Mouse (Mus musculus) neural tube, embryonic 14.5 days (tissue): ENCODE data around the gene C2cd5. TPM values are rescaled to one million over a fixed set of nuclear protein-coding genes. Genes with fewer than 3 reads are reported as not detected.
"Not testable (repeated sequence)": the region's sequence is repeated elsewhere in the genome, so short reads cannot be mapped to it uniquely, and the experiment has no call there.

Experiments used
- ATAC-seq: fragments of 200-750 bp; cut with Nextera tagmentation; 2 replicates; pipeline ENCODE4 v1.8.0; 2017; ENCODE audit warnings: low read depth, mild to moderate bottlenecking, moderate TSS enrichment, moderate library complexity
- H3K27ac ChIP-seq: fragments of 300-500 bp; sonication (generic); 2 replicates; pipeline ENCODE4 v1.5.1; 2014; ENCODE audit warnings: low read depth, mild to moderate bottlenecking, control low read depth, low read length, moderate library complexity, mixed read lengths
- H3K27me3 ChIP-seq: fragments of 300-500 bp; sonication (generic); 2 replicates; pipeline ENCODE4 v1.6.1; 2014; ENCODE audit warnings: low read length; ENCODE audit not compliant: control insufficient read depth, insufficient read depth
- H3K36me3 ChIP-seq: fragments of 300-500 bp; sonication (generic); 2 replicates; pipeline ENCODE4 v1.6.1; 2014; ENCODE audit warnings: low read length, mixed read lengths; ENCODE audit not compliant: control insufficient read depth, insufficient read depth
- H3K4me1 ChIP-seq: fragments of 300-500 bp; sonication (generic); 2 replicates; pipeline ENCODE4 v1.6.1; 2014; ENCODE audit warnings: low read length; ENCODE audit not compliant: control insufficient read depth, insufficient read depth
- H3K4me2 ChIP-seq: fragments of 300-500 bp; sonication (generic); 2 replicates; pipeline ENCODE4 v1.6.1; 2014; ENCODE audit warnings: mild to moderate bottlenecking, low read depth, low read length, control low read depth
- H3K4me3 ChIP-seq: fragments of 300-500 bp; sonication (generic); 2 replicates; pipeline ENCODE4 v1.5.1; 2014; ENCODE audit warnings: low read depth, low read length, control low read depth, mixed read lengths
- H3K9ac ChIP-seq: fragments of 300-500 bp; sonication (generic); replicated peaks from 2 replicates; pipeline ENCODE4 v1.6.1; 2014; ENCODE audit warnings: low read depth, mild to moderate bottlenecking, control low read depth, low read length, mixed read lengths
- H3K9me3 ChIP-seq: fragments of 300-500 bp; sonication (generic); 2 replicates; pipeline ENCODE4 v1.6.1; 2016; ENCODE audit warnings: low read length; ENCODE audit not compliant: control insufficient read depth
- WGBS: fragments of 180-500 bp; shearing (Covaris S2); extraction: QIAGEN DNeasy Blood & Tissue Kit; methylation state at CpG from one replicate; pipeline ENCODE4 v1.1.7; 2014; 5-methylcytosine and 5-hydroxymethylcytosine counted together
- polyA plus RNA-seq: library from polyadenylated mRNA; unstranded; fragments of >200 nt; fragmentation: Nextera tagmentation; extraction: Ambion mirVana; gene quantifications from 2 replicates; pipeline ENCODE4 v1.2.1, GENCODE M21; 2014

Gene C2cd5
- polyA plus RNA-seq, 1 experiment from 2014 or later = 60.7 TPM

- not testable (repeated sequence) for ATAC-seq, H3K9ac ChIP-seq, H3K27ac ChIP-seq, H3K27me3 ChIP-seq, H3K4me3 ChIP-seq, H3K4me2 ChIP-seq, H3K4me1 ChIP-seq, H3K9me3 ChIP-seq, H3K36me3 ChIP-seq
- whole genome bisulfite sequencing = 78% methylated on average over 10 of the region's 10 CpGs
Observed at GRCm38 (mm10) chr6:143141624-143142592, 42.0 kb upstream of the C2cd5 start.

GRCm38 (mm10) chr6:143140884-143141283 is 40.9 kb upstream of the C2cd5 start:
- Histone ChIP-seq H3K9me3 (no peaks in the 10 kb centered on the region), H3K9ac (no peak overlapping the region), H3K27ac (no peak overlapping the region), H3K4me3 (no peak overlapping the region), H3K27me3 (no peaks in the 10 kb centered on the region), H3K4me2 (no peak overlapping the region), H3K36me3 (no peaks in the 10 kb centered on the region), H3K4me1 (no peaks in the 10 kb centered on the region)
- WGBS = 90% methylated on average over 9 of the region's 9 CpGs
- ATAC-seq = no peak

- H3K36me3 ChIP-seq = no peaks in the 10 kb centered on the region
- no peaks in the 10 kb centered on the region for H3K9me3 ChIP-seq
- WGBS = 85% methylated on average over 2 of the region's 2 CpGs
- no peak for ATAC-seq
- H3K27ac ChIP-seq = no peak overlapping the region
- no peaks in the 10 kb centered on the region for H3K4me1 ChIP-seq
- H3K4me2 ChIP-seq = no peak overlapping the region
- H3K9ac ChIP-seq = no peak overlapping the region
- no peak overlapping the region for H3K4me3 ChIP-seq
- H3K27me3 ChIP-seq = no peaks in the 10 kb centered on the region
Observed at GRCm38 (mm10) chr6:143139417-143139816, 39.5 kb upstream of the C2cd5 start.

- Histone ChIP-seq H3K4me1 (no peaks in the 10 kb centered on the region), H3K27ac (no peak overlapping the region), H3K9ac (no peak overlapping the region), H3K9me3 (no peaks in the 10 kb centered on the region), H3K4me2 (no peak overlapping the region), H3K36me3 (no peaks in the 10 kb centered on the region), H3K27me3 (no peaks in the 10 kb centered on the region), H3K4me3 (no peak overlapping the region)
- ATAC-seq = no peak
- WGBS = 75% methylated on average over 5 of the region's 5 CpGs
Observed at GRCm38 (mm10) chr6:143137341-143137740, 37.4 kb upstream of the C2cd5 start.

- no peak for ATAC-seq
- Histone ChIP-seq H3K36me3 (no peaks in the 10 kb centered on the region), H3K9ac (no peak overlapping the region), H3K9me3 (no peaks in the 10 kb centered on the region), H3K4me2 (no peak overlapping the region), H3K4me3 (no peak overlapping the region), H3K4me1 (no peaks in the 10 kb centered on the region), H3K27ac (no peak overlapping the region), H3K27me3 (no peaks in the 10 kb centered on the region)
- 98% methylated on average over 7 of the region's 7 CpGs for WGBS
Observed at GRCm38 (mm10) chr6:143136688-143137087, 36.7 kb upstream of the C2cd5 start.

- ATAC-seq = no peak
- no peak overlapping the region for H3K4me3 ChIP-seq
- 86% methylated on average over 13 of the region's 13 CpGs for WGBS
- H3K9ac ChIP-seq = no peak overlapping the region
- H3K27me3 ChIP-seq = no peaks in the 10 kb centered on the region
- no peak overlapping the region for H3K4me2 ChIP-seq
- no peaks in the 10 kb centered on the region for H3K36me3 ChIP-seq
- 0 out of 2 replicates have a peak, but pooled peaks cover 4% of the 10 kb centered on the region for H3K9me3 ChIP-seq
- no peaks in the 10 kb centered on the region for H3K4me1 ChIP-seq
- H3K27ac ChIP-seq = no peak overlapping the region
Observed at GRCm38 (mm10) chr6:143135097-143135496, 35.2 kb upstream of the C2cd5 start.

- no peak overlapping the region for H3K9ac ChIP-seq
- no peak for ATAC-seq
- H3K27ac ChIP-seq = no peak overlapping the region
- H3K9me3 ChIP-seq = 0 out of 2 replicates have a peak, but pooled peaks cover 4% of the 10 kb centered on the region
- H3K36me3 ChIP-seq = no peaks in the 10 kb centered on the region
- 64% methylated on average over 2 of the region's 2 CpGs for WGBS
- no peaks in the 10 kb centered on the region for H3K4me1 ChIP-seq
- no peaks in the 10 kb centered on the region for H3K27me3 ChIP-seq
- no peak overlapping the region for H3K4me2 ChIP-seq
- H3K4me3 ChIP-seq = no peak overlapping the region
Observed at GRCm38 (mm10) chr6:143133150-143133549, 33.2 kb upstream of the C2cd5 start.

- 0 out of 2 replicates have a peak, but pooled peaks cover 4% of the 10 kb centered on the region for H3K9me3 ChIP-seq
- no peaks in the 10 kb centered on the region for H3K36me3 ChIP-seq
- H3K4me3 ChIP-seq = no peak overlapping the region
- no peaks in the 10 kb centered on the region for H3K27me3 ChIP-seq
- no peak overlapping the region for H3K4me2 ChIP-seq
- no peak overlapping the region for H3K9ac ChIP-seq
- no peaks in the 10 kb centered on the region for H3K4me1 ChIP-seq
- H3K27ac ChIP-seq = no peak overlapping the region
- WGBS = 69% methylated on average over 6 of the region's 6 CpGs
- no peak for ATAC-seq
Observed at GRCm38 (mm10) chr6:143131895-143132652, 32.1 kb upstream of the C2cd5 start.

- WGBS = 83% methylated on average over 4 of the region's 4 CpGs
- Histone ChIP-seq H3K4me3 (no peak overlapping the region), H3K9me3 (0 out of 2 replicates have a peak, but pooled peaks cover 4% of the 10 kb centered on the region), H3K27ac (no peak overlapping the region), H3K4me2 (no peak overlapping the region), H3K27me3 (no peaks in the 10 kb centered on the region), H3K4me1 (no peaks in the 10 kb centered on the region), H3K9ac (no peak overlapping the region), H3K36me3 (no peaks in the 10 kb centered on the region)
- ATAC-seq = no peak
Observed at GRCm38 (mm10) chr6:143130411-143130810, 30.5 kb upstream of the C2cd5 start.
